Comparison of ENCODE assay signal across 7 mouse cellular contexts in the genomic region with DNA sequence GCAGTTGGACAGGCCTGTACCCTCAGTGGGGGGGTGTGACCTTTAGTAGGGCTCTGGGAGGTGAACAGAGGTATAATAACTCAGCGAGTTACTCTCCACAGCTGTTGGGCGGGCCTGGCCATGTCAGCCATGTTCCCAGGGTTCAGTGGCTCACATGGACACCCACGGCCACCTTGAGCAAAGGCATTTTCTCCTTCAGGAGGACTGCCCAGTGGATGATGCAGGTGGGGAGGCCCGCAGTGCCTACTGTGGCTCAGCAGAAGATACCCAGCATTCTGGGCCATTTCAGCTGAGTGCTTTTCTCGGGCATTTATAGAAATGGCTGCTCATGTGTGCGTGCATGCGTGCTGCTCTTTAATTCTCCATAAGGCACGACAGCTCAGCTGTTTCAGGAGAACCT. TPM values are rescaled to one million over a fixed set of nuclear protein-coding genes. Genes with fewer than 3 reads are reported as not detected.
A peak's percentile ranks its signal among the peaks of the same experiment; 100 is the strongest.
DNase-seq lines count a peak whose midpoint lies in the region; ATAC-seq and TF ChIP-seq lines count a peak whose summit lies in the region.

No protein-coding gene starts in this region.

- peak overlapping the region; percentile 96 for H3K4me3 ChIP-seq in layer of hippocampus, adult 2 months
- H3K4me3 ChIP-seq in embryonic facial prominence, embryonic 14.5 days (ENCODE audit: low read depth, low read length): no peak overlapping the region
- H3K4me3 ChIP-seq in midbrain, embryonic 13.5 days (replicated peaks): no peak overlapping the region

- ATAC-seq in embryonic facial prominence, embryonic 14.5 days (ENCODE audit: low read depth): no peak
- ATAC-seq in midbrain, embryonic 13.5 days: no peak

- no peaks in the 10 kb centered on the region for H3K9me3 ChIP-seq in embryonic facial prominence, embryonic 14.5 days (ENCODE audit: control insufficient read depth, low read length)
- no peaks in the 10 kb centered on the region for H3K9me3 ChIP-seq in midbrain, embryonic 13.5 days

- peaks cover 7% of the 10 kb centered on the region; the same call in 1 of the 2 replicates for H3K4me1 ChIP-seq in embryonic facial prominence, embryonic 14.5 days (ENCODE audit: control insufficient read depth, insufficient read depth, low read length)
- H3K4me1 ChIP-seq in midbrain, embryonic 13.5 days (replicated peaks): peaks cover 20% of the 10 kb centered on the region

- 77% methylated on average over 8 of the region's 8 CpGs for WGBS in embryonic facial prominence, embryonic 14.5 days
- WGBS in midbrain, embryonic 13.5 days: 71% methylated on average over 8 of the region's 8 CpGs

- peaks cover 10% of the 10 kb centered on the region for H3K27me3 ChIP-seq in embryonic facial prominence, embryonic 14.5 days (replicated peaks; ENCODE audit: control insufficient read depth, insufficient read depth, low read length)
- peaks cover 46% of the 10 kb centered on the region for H3K27me3 ChIP-seq in midbrain, embryonic 13.5 days

- peak overlapping the region; percentile 100 for H3K27ac ChIP-seq in layer of hippocampus, adult 2 months
- H3K27ac ChIP-seq in embryonic facial prominence, embryonic 14.5 days (replicated peaks; ENCODE audit: low read depth, low read length): no peak overlapping the region
- H3K27ac ChIP-seq in midbrain, embryonic 13.5 days: no peak overlapping the region

- 0 out of 2 replicates have a peak overlapping the region, but pooled peaks have one; percentile 91 for H3K4me2 ChIP-seq in embryonic facial prominence, embryonic 14.5 days (ENCODE audit: low read depth, low read length)
- no peak overlapping the region for H3K4me2 ChIP-seq in midbrain, embryonic 13.5 days (replicated peaks)

- DNase-seq in layer of hippocampus, adult 2 months (ENCODE audit: low spot score in 2 of 2): no peak
- no peak for DNase-seq in layer of hippocampus, postnatal 25 days (ENCODE audit: extremely low spot score in 1 of 2, low spot score in 1 of 2)
- peak; percentile 62 for DNase-seq in R1 (ENCODE audit: low read depth, low spot score)
- DNase-seq in embryonic facial prominence, embryonic 14.5 days (ENCODE audit: low spot score): no peak
- peak; percentile 78 to 82 for DNase-seq in kidney, postnatal 36 days
- DNase-seq in spleen, postnatal 4 days (ENCODE audit: low spot score in 2 of 2): no peak

- no peaks in the 10 kb centered on the region for H3K36me3 ChIP-seq in embryonic facial prominence, embryonic 14.5 days (ENCODE audit: control insufficient read depth, insufficient read depth, low read length)
- no peaks in the 10 kb centered on the region for H3K36me3 ChIP-seq in midbrain, embryonic 13.5 days

- TF ChIP-seq CTCF in layer of hippocampus, adult 2 months (conservative IDR thresholded peaks at IDR 0.05): no peak

- H3K9ac ChIP-seq in embryonic facial prominence, embryonic 14.5 days (ENCODE audit: low read depth, low read length): no peak overlapping the region
- no peak overlapping the region for H3K9ac ChIP-seq in midbrain, embryonic 13.5 days (replicated peaks)

RNA-seq across cellular contexts. Expression of a gene that starts 2.5 kb away (rescaled TPM):
- 100 to 1,000 TPM; 176 to 178 TPM for total RNA-seq in layer of hippocampus, adult 2 months (2021)
- 100 to 1,000 TPM; 157 to 184 TPM for total RNA-seq in layer of hippocampus, postnatal 25 days (2021)
- 3.6 and 4.5 TPM in 2 replicates for polyA plus RNA-seq in embryonic facial prominence, embryonic 14.5 days (2014; fragmentation: Nextera tagmentation; extraction: Ambion mirVana)
- polyA plus RNA-seq in midbrain, embryonic 13.5 days (2015; fragmentation: Nextera tagmentation; extraction: Ambion mirVana): 0.89 and 1.0 TPM in 2 replicates

Comparison
In these comparisons a context has a peak if more than half of its experiments do, and no peak if none do; other contexts are left out.
1. DNase-seq: peak in R1 (single experiment) and kidney, postnatal 36 days (2 of 2); none in layer of hippocampus, adult 2 months (0 of 2), layer of hippocampus, postnatal 25 days (0 of 2), embryonic facial prominence, embryonic 14.5 days (single experiment) and spleen, postnatal 4 days (0 of 2).